Mouse (Mus musculus) hindbrain, embryonic 12.5 days (tissue): ENCODE results near the gene Trim63. TPM values are rescaled to one million over a fixed set of nuclear protein-coding genes. Genes with fewer than 3 reads are reported as not detected.

ENCODE experiments used
- ATAC-seq: fragments of 200-750 bp; cut with Nextera tagmentation; 2 replicates; pipeline ENCODE4 v1.8.0; 2017; ENCODE audit warnings: moderate TSS enrichment; ENCODE audit not compliant: low FRiP score
- H3K27ac ChIP-seq: fragments of 300-500 bp; sonication (generic); 2 replicates; pipeline ENCODE4 v1.5.1; 2016; ENCODE audit warnings: mild to moderate bottlenecking
- H3K27me3 ChIP-seq: fragments of 300-500 bp; sonication (generic); 2 replicates; pipeline ENCODE4 v1.6.1; 2016; ENCODE audit warnings: mild to moderate bottlenecking
- H3K36me3 ChIP-seq: fragments of 300-500 bp; sonication (generic); 2 replicates; pipeline ENCODE4 v1.6.1; 2016; ENCODE audit warnings: mild to moderate bottlenecking
- H3K4me1 ChIP-seq: fragments of 300-500 bp; sonication (generic); 2 replicates; pipeline ENCODE4 v1.6.1; 2016
- H3K4me2 ChIP-seq: fragments of 300-500 bp; sonication (generic); replicated peaks from 2 replicates; pipeline ENCODE4 v1.6.1; 2016; ENCODE audit warnings: mild to moderate bottlenecking
- H3K4me3 ChIP-seq: fragments of 300-500 bp; sonication (generic); 2 replicates; pipeline ENCODE4 v1.5.1; 2016; ENCODE audit warnings: mild to moderate bottlenecking
- H3K9ac ChIP-seq: fragments of 300-500 bp; sonication (generic); 2 replicates; pipeline ENCODE4 v1.6.1; 2016; ENCODE audit warnings: mild to moderate bottlenecking, moderate library complexity
- H3K9me3 ChIP-seq: fragments of 300-500 bp; sonication (generic); replicated peaks from 2 replicates; pipeline ENCODE4 v1.6.1; 2016; ENCODE audit warnings: mild to moderate bottlenecking
- WGBS: fragments of 180-500 bp; shearing (Covaris S2); methylation state at CpG from one replicate; pipeline ENCODE4 v1.1.7; 2016; 5-methylcytosine and 5-hydroxymethylcytosine counted together
- polyA plus RNA-seq: library from polyadenylated mRNA; unstranded; fragments of >200 nt; fragmentation: Nextera tagmentation; extraction: Ambion mirVana; gene quantifications from 2 replicates; pipeline ENCODE4 v1.2.1, GENCODE M21; 2016

The Trim63 gene
- polyA plus RNA-seq, 1 experiment from 2014 or later: 0.54 TPM

DNA sequence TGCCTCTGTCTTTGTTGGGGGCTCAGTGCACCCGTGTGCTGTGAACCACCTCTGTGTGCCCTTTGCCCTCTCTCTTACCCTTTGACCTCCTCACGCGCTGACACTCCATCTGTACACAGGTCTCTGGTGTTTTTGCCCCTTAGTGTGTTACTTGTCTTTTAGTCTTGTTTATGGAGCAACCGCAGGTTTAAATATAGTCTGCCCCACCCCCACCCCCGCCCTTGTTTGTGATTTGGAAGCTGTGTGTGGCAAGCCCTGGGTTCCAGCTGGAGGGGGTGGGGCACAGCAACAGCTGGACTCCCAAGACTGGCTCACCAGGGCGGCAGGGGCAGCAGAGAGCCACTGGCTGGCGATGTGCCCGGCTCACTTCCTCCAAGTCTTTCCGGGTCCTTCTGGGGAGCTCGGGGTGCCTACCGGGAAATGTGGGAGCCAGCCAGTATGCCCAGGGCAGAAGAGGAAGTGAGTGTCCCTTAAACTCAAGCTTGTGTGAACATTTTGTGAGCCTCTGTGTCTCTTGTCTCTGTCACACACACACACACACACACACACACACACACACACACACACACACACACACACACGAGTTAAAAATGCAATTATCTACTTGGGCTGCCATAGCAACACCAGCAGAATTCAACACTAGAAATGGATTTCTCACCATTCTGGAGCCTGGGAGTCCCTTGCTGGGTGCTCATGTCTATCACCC is 7.4 kb upstream of the Trim63 start:
- Histone ChIP-seq H3K9ac (no peak overlapping the region), H3K4me1 (peaks cover 10% of the 10 kb centered on the region), H3K36me3 (no peaks in the 10 kb centered on the region), H3K4me3 (no peak overlapping the region), H3K4me2 (no peak overlapping the region; the same call in 1 of the 2 replicates), H3K27ac (no peak overlapping the region), H3K9me3 (no peaks in the 10 kb centered on the region), H3K27me3 (no peaks in the 10 kb centered on the region)
- WGBS: 9% methylated on average over 9 of the region's 12 CpGs
- no peak for ATAC-seq

DNA sequence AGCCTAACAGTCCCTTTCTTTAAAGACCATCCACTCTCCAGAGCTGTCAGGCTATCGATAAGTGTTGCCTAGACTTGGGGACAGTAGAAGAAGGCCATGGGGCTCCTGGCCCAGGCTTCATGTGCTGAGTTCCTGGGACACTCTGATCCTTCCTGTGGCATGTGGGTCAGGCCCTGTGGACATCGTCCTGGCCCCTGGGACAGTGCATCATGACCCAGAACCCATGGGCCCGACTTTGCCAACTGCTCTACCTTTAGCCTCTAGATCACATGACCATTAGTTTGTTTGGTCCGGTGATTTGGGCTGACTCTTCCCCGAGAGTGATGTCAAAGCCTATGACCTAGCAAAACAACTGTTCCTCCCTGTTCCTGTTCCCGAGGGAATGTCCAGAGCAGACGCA is 4.8 kb upstream of the Trim63 start:
- H3K27ac ChIP-seq: no peak overlapping the region
- H3K27me3 ChIP-seq: no peaks in the 10 kb centered on the region
- ATAC-seq: no peak
- peaks cover 16% of the 10 kb centered on the region for H3K4me1 ChIP-seq
- H3K4me2 ChIP-seq: no peak overlapping the region
- no peaks in the 10 kb centered on the region for H3K36me3 ChIP-seq
- no peak overlapping the region for H3K9ac ChIP-seq
- WGBS: 89% methylated on average over 7 of the region's 7 CpGs
- H3K4me3 ChIP-seq: no peak overlapping the region
- 0 out of 2 replicates have a peak, but pooled peaks cover 4% of the 10 kb centered on the region for H3K9me3 ChIP-seq

DNA sequence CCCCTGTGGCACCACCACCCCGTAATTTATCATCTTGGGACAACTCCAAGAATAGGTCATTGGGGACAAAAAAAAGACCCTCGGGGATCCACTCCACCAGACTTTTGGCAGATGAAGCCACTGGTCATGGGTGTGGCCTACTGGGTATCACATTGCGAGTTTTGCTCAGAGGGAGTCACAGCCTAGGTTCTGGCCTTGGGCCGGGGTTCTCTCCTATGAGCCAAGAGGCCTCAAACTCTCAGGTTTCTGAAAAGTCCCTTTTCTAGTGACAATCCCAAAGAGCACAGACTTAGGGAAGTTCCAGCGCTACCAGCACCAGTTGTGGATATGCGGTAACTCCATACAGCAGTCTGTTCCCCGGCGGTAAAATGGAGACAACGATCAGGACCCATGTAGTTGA is 4.3 kb upstream of the Trim63 start:
- Histone ChIP-seq H3K4me1 (peaks cover 16% of the 10 kb centered on the region), H3K9ac (no peak overlapping the region), H3K36me3 (no peaks in the 10 kb centered on the region), H3K4me3 (no peak overlapping the region), H3K9me3 (0 out of 2 replicates have a peak, but pooled peaks cover 4% of the 10 kb centered on the region), H3K27me3 (no peaks in the 10 kb centered on the region), H3K27ac (no peak overlapping the region), H3K4me2 (no peak overlapping the region)
- ATAC-seq: no peak
- 90% methylated on average over 9 of the region's 9 CpGs for WGBS

- no peak overlapping the region for H3K4me2 ChIP-seq
- WGBS: 87% methylated on average over 9 of the region's 9 CpGs
- peaks cover 16% of the 10 kb centered on the region for H3K4me1 ChIP-seq
- H3K27ac ChIP-seq: no peak overlapping the region
- no peaks in the 10 kb centered on the region for H3K36me3 ChIP-seq
- H3K9me3 ChIP-seq: 0 out of 2 replicates have a peak, but pooled peaks cover 4% of the 10 kb centered on the region
- no peak overlapping the region for H3K9ac ChIP-seq
- H3K4me3 ChIP-seq: no peak overlapping the region
- H3K27me3 ChIP-seq: no peaks in the 10 kb centered on the region
- ATAC-seq: no peak
These were observed 3.1 kb upstream of the Trim63 start for GRCm38 (mm10) chr4:134311784-134312183.

- Histone ChIP-seq H3K4me2 (no peak overlapping the region), H3K4me1 (peaks cover 12% of the 10 kb centered on the region), H3K9me3 (0 out of 2 replicates have a peak, but pooled peaks cover 4% of the 10 kb centered on the region), H3K9ac (no peak overlapping the region), H3K4me3 (no peak overlapping the region), H3K27me3 (no peaks in the 10 kb centered on the region), H3K36me3 (no peaks in the 10 kb centered on the region), H3K27ac (no peak overlapping the region)
- no peak for ATAC-seq
- WGBS: 96% methylated on average over 5 of the region's 5 CpGs
These were observed 2.6 kb upstream of the Trim63 start for GRCm38 (mm10) chr4:134312341-134312740.

- Histone ChIP-seq H3K9me3 (0 out of 2 replicates have a peak, but pooled peaks cover 4% of the 10 kb centered on the region), H3K36me3 (no peaks in the 10 kb centered on the region), H3K27ac (no peak overlapping the region), H3K4me2 (no peak overlapping the region), H3K4me3 (no peak overlapping the region), H3K9ac (no peak overlapping the region), H3K4me1 (peaks cover 6% of the 10 kb centered on the region; the same call in 1 of the 2 replicates), H3K27me3 (no peaks in the 10 kb centered on the region)
- 97% methylated on average over 6 of the region's 6 CpGs for WGBS
- ATAC-seq: no peak
These were observed 2.0 kb upstream of the Trim63 start for GRCm38 (mm10) chr4:134312901-134313300.

- WGBS: 79% methylated on average over 4 of the region's 4 CpGs
These were observed 752 bp upstream of the Trim63 start for GRCm38 (mm10) chr4:134314081-134314655.

DNA sequence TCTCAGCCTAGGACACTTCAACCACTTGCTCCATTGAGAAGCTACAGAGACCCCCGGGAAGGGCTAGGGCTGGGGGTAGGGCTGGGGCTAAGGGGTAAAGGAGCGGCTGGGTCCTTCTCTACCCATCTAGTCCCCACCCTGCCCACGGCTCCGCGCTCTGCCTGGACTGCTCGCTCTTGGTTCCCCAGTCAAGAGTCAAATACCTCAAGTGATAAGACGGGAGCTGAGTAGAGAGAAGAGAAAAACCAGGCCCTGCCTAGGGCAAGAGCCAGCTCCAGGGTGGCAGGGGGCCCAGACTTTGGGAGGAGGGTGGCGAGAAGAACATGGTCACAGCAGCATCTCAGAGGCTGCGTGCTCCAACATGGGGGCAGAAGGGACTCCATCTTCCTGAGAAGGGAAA is 550 bp downstream of the Trim63 start:
- H3K9ac ChIP-seq: no peak overlapping the region
- no peak overlapping the region for H3K27ac ChIP-seq
- ATAC-seq: no peak
- WGBS: 71% methylated on average over 9 of the region's 9 CpGs
- no peaks in the 10 kb centered on the region for H3K27me3 ChIP-seq
- H3K4me2 ChIP-seq: no peak overlapping the region
- no peaks in the 10 kb centered on the region for H3K36me3 ChIP-seq
- H3K4me3 ChIP-seq: no peak overlapping the region
- H3K9me3 ChIP-seq: 0 out of 2 replicates have a peak, but pooled peaks cover 4% of the 10 kb centered on the region
- H3K4me1 ChIP-seq: peaks cover 6% of the 10 kb centered on the region; the same call in 1 of the 2 replicates

More at GRCm38 (mm10) chr4:134314081-134314655, 752 bp upstream of the Trim63 start:
- Histone ChIP-seq H3K9me3 (0 out of 2 replicates have a peak, but pooled peaks cover 4% of the 10 kb centered on the region), H3K27me3 (no peaks in the 10 kb centered on the region), H3K36me3 (no peaks in the 10 kb centered on the region), H3K27ac (no peak overlapping the region), H3K4me2 (no peak overlapping the region), H3K4me3 (no peak overlapping the region), H3K9ac (no peak overlapping the region), H3K4me1 (peaks cover 6% of the 10 kb centered on the region; the same call in 1 of the 2 replicates)
- no peak for ATAC-seq

GRCm38 (mm10) chr4:134316390-134316789 is 1.5 kb downstream of the Trim63 start:
- H3K4me1 ChIP-seq: peaks cover 6% of the 10 kb centered on the region; the same call in 1 of the 2 replicates

GRCm38 (mm10) chr4:134319074-134319473 is 4.2 kb downstream of the Trim63 start:
- H3K4me2 ChIP-seq: no peak overlapping the region
- H3K4me3 ChIP-seq: no peak overlapping the region
- ATAC-seq: no peak
- WGBS: 85% methylated on average over 5 of the region's 5 CpGs
- no peaks in the 10 kb centered on the region for H3K9me3 ChIP-seq
- no peaks in the 10 kb centered on the region for H3K36me3 ChIP-seq
- peaks cover 6% of the 10 kb centered on the region; the same call in 1 of the 2 replicates for H3K4me1 ChIP-seq
- H3K9ac ChIP-seq: no peak overlapping the region
- no peaks in the 10 kb centered on the region for H3K27me3 ChIP-seq
- no peak overlapping the region for H3K27ac ChIP-seq

More at GRCm38 (mm10) chr4:134316390-134316789, 1.5 kb downstream of the Trim63 start:
- Histone ChIP-seq H3K36me3 (no peaks in the 10 kb centered on the region), H3K27ac (no peak overlapping the region), H3K9me3 (0 out of 2 replicates have a peak, but pooled peaks cover 4% of the 10 kb centered on the region), H3K4me2 (no peak overlapping the region), H3K4me3 (no peak overlapping the region), H3K27me3 (no peaks in the 10 kb centered on the region), H3K9ac (no peak overlapping the region)
- WGBS: 56% methylated on average over 16 of the region's 16 CpGs
- ATAC-seq: no peak

GRCm38 (mm10) chr4:134319674-134320073 is 4.8 kb downstream of the Trim63 start:
- ATAC-seq: no peak
- Histone ChIP-seq H3K27ac (no peak overlapping the region), H3K4me1 (peaks cover 3% of the 10 kb centered on the region; the same call in 1 of the 2 replicates), H3K27me3 (no peaks in the 10 kb centered on the region), H3K9me3 (no peaks in the 10 kb centered on the region), H3K4me3 (no peak overlapping the region), H3K4me2 (no peak overlapping the region), H3K9ac (no peak overlapping the region), H3K36me3 (no peaks in the 10 kb centered on the region)
- 77% methylated on average over 5 of the region's 5 CpGs for WGBS

- H3K36me3 ChIP-seq: no peaks in the 10 kb centered on the region
- no peaks in the 10 kb centered on the region for H3K4me1 ChIP-seq
- no peak overlapping the region for H3K4me3 ChIP-seq
- no peaks in the 10 kb centered on the region for H3K27me3 ChIP-seq
- H3K9ac ChIP-seq: no peak overlapping the region
- ATAC-seq: no peak
- WGBS: 69% methylated on average over 3 of the region's 3 CpGs
- H3K4me2 ChIP-seq: no peak overlapping the region
- no peaks in the 10 kb centered on the region for H3K9me3 ChIP-seq
- H3K27ac ChIP-seq: no peak overlapping the region
These were observed 6.6 kb downstream of the Trim63 start for GRCm38 (mm10) chr4:134321524-134321923.
